Mouse (Mus musculus): ENCODE measurements around the gene Gm49395.

DNA sequence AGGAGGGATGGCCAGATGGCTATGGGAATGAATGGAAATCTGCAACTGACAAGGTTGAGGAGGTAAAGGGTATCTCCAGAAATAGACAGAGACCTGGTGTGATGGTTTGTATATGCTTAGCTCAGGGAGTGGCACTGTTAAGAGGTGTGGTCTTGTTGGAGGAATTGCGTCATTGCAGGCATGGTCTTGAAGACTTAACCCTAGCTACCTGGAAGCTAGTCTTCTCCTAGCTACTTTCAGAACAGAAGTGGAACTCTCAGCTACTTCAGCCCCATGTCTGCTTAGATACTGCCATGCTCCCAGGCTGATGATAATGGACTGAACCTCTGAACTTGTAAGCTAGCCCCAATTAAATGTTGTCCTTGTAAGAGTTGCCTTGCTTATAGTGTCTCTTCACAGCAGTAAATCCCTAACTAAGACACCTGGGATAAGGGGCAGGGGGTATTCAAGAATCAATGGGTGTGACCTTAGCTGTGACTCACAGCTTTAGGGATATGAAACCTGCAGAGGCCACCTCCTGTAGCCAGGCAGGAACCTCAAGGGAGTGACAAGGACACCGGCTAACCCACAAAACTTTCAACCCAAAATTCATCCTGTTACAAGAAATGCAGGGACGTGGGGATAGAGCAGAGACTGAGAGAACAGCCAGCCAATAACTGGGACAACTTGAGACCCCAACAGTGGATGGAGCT is 15.4 kb upstream of the Gm49395 start:
- TF ChIP-seq TAL1 (IDR thresholded peaks at IDR 0.05; ENCODE audit: low read length) (no peak), GATA1 (IDR thresholded peaks at IDR 0.05; ENCODE audit: low read length) (no peak)
